Mouse (Mus musculus) forebrain, postnatal 0 days (tissue): ENCODE data around the gene Spns2. TPM values are rescaled to one million over a fixed set of nuclear protein-coding genes. Genes with fewer than 3 reads are reported as not detected.

Experiments
- ATAC-seq: fragments of 200-750 bp; cut with Nextera tagmentation; 2 replicates; pipeline ENCODE4 v1.8.0; 2017; ENCODE audit warnings: mild to moderate bottlenecking, moderate library complexity
- DNase-seq: peaks from one replicate; pipeline ENCODE4 v3.0.0-alpha.2; 2015
- H3K27ac ChIP-seq: fragments of 300-500 bp; sonication (generic); 2 replicates; pipeline ENCODE4 v1.5.1; 2014; ENCODE audit warnings: low read depth, mild to moderate bottlenecking, antibody characterized with exemption, low read length, moderate library complexity, mixed read lengths
- H3K27me3 ChIP-seq: fragments of 300-500 bp; sonication (generic); 2 replicates; pipeline ENCODE4 v1.6.1; 2014; ENCODE audit warnings: mild to moderate bottlenecking, low read length, mixed read lengths; ENCODE audit not compliant: insufficient read depth
- H3K36me3 ChIP-seq: fragments of 300-500 bp; sonication (generic); 2 replicates; pipeline ENCODE4 v1.6.1; 2014; ENCODE audit warnings: mild to moderate bottlenecking, moderate library complexity; ENCODE audit not compliant: insufficient read depth
- H3K4me1 ChIP-seq: fragments of 300-500 bp; sonication (generic); 2 replicates; pipeline ENCODE4 v1.6.1; 2014; ENCODE audit warnings: antibody characterized with exemption; ENCODE audit not compliant: insufficient read depth
- H3K4me2 ChIP-seq: fragments of 300-500 bp; sonication (generic); 2 replicates; pipeline ENCODE4 v1.6.1; 2014; ENCODE audit warnings: low read depth, mild to moderate bottlenecking, moderate library complexity
- H3K4me3 ChIP-seq: fragments of 300-500 bp; sonication (generic); 2 replicates; pipeline ENCODE4 v1.5.1; 2014; ENCODE audit warnings: low read depth, low read length, mixed read lengths
- H3K9ac ChIP-seq: fragments of 300-500 bp; sonication (generic); 2 replicates; pipeline ENCODE4 v1.6.1; 2014; ENCODE audit warnings: mild to moderate bottlenecking
- H3K9me3 ChIP-seq: fragments of 300-500 bp; sonication (generic); 2 replicates; pipeline ENCODE4 v1.6.1; 2016; ENCODE audit warnings: low read length
- CTCF ChIP-seq: sonication (generic); IDR thresholded peaks from 2 replicates; pipeline ENCODE4 v1.5.1; 2016; ENCODE audit warnings: antibody characterized with exemption, control low read depth, low read depth
- WGBS: fragments of 180-500 bp; shearing (Covaris S2); extraction: QIAGEN DNeasy Blood & Tissue Kit; methylation state at CpG from one replicate; pipeline ENCODE4 v1.1.7; 2014; 5-methylcytosine and 5-hydroxymethylcytosine counted together
- polyA plus RNA-seq: library from polyadenylated mRNA; unstranded; fragments of >200 nt; fragmentation: Nextera tagmentation; extraction: Ambion mirVana; gene quantifications from 2 replicates; pipeline ENCODE4 v1.2.1, GENCODE M21; 2015
- total RNA-seq: library from RNA; depleted of rRNA; stranded (reverse); fragments of >200 nt; gene quantifications from 2 replicates; pipeline ENCODE4 v1.2.3, GENCODE M21; 2014

Gene Spns2
- total and polyA plus RNA-seq, 2 experiments from 2014 or later = 6.5 to 38.8 TPM

GRCm38 (mm10) chr11:72518449-72518848, 28.7 kb upstream of the Spns2 start:
- Histone ChIP-seq H3K27me3 (no peaks in the 10 kb centered on the region), H3K36me3 (no peaks in the 10 kb centered on the region), H3K9ac (no peak overlapping the region), H3K27ac (no peak overlapping the region), H3K4me3 (no peak overlapping the region), H3K4me2 (no peak overlapping the region), H3K9me3 (no peaks in the 10 kb centered on the region), H3K4me1 (no peaks in the 10 kb centered on the region; the same call in 1 of the 2 replicates)
- 63% methylated on average over 2 of the region's 2 CpGs for WGBS
- DNase-seq = no peak
- no peak for TF ChIP-seq CTCF
- no peak for ATAC-seq

GRCm38 (mm10) chr11:72514967-72515366, 25.3 kb upstream of the Spns2 start:
- 13% methylated on average over 3 of the region's 3 CpGs for WGBS
- ATAC-seq (peak; percentile 68; the same call in 1 of the 2 replicates), DNase-seq (no peak)
- TF ChIP-seq CTCF = no peak
- Histone ChIP-seq H3K27me3 (no peaks in the 10 kb centered on the region), H3K4me2 (no peak overlapping the region), H3K4me1 (no peaks in the 10 kb centered on the region), H3K9me3 (no peaks in the 10 kb centered on the region), H3K27ac (no peak overlapping the region), H3K9ac (no peak overlapping the region), H3K36me3 (no peaks in the 10 kb centered on the region), H3K4me3 (no peak overlapping the region)

GRCm38 (mm10) chr11:72508651-72509050, 18.9 kb upstream of the Spns2 start:
- no peak overlapping the region for H3K4me3 ChIP-seq
- no peaks in the 10 kb centered on the region for H3K27me3 ChIP-seq
- H3K4me1 ChIP-seq = no peaks in the 10 kb centered on the region
- WGBS = 89% methylated on average over 5 of the region's 5 CpGs
- ATAC-seq (no peak), DNase-seq (no peak)
- H3K27ac ChIP-seq = no peak overlapping the region
- H3K4me2 ChIP-seq = no peak overlapping the region
- H3K9ac ChIP-seq = no peak overlapping the region
- no peaks in the 10 kb centered on the region for H3K9me3 ChIP-seq
- no peak for TF ChIP-seq CTCF
- H3K36me3 ChIP-seq = no peaks in the 10 kb centered on the region

GRCm38 (mm10) chr11:72507651-72508050, 17.9 kb upstream of the Spns2 start:
- Histone ChIP-seq H3K4me3 (no peak overlapping the region), H3K9me3 (no peaks in the 10 kb centered on the region), H3K9ac (no peak overlapping the region), H3K27me3 (no peaks in the 10 kb centered on the region), H3K4me2 (no peak overlapping the region), H3K4me1 (no peaks in the 10 kb centered on the region), H3K27ac (no peak overlapping the region), H3K36me3 (no peaks in the 10 kb centered on the region)
- TF ChIP-seq CTCF = no peak
- no peak for ATAC-seq
- no peak for DNase-seq

GRCm38 (mm10) chr11:72504016-72504797, 14.5 kb upstream of the Spns2 start:
- no peak for TF ChIP-seq CTCF
- H3K9me3 ChIP-seq = no peaks in the 10 kb centered on the region
- H3K4me1 ChIP-seq = no peaks in the 10 kb centered on the region
- no peak for DNase-seq
- ATAC-seq = no peak
- no peaks in the 10 kb centered on the region; the same call in 1 of the 2 replicates for H3K27me3 ChIP-seq
- WGBS = 75% methylated on average over 10 of the region's 10 CpGs
- no peaks in the 10 kb centered on the region for H3K36me3 ChIP-seq
- no peak overlapping the region for H3K4me3 ChIP-seq
- no peak overlapping the region for H3K27ac ChIP-seq
- H3K9ac ChIP-seq = no peak overlapping the region
- H3K4me2 ChIP-seq = no peak overlapping the region

GRCm38 (mm10) chr11:72503501-72503921, 13.8 kb upstream of the Spns2 start:
- ATAC-seq (no peak), DNase-seq (no peak)
- Histone ChIP-seq H3K4me2 (no peak overlapping the region), H3K27ac (no peak overlapping the region), H3K4me3 (no peak overlapping the region), H3K9ac (no peak overlapping the region), H3K9me3 (no peaks in the 10 kb centered on the region), H3K4me1 (no peaks in the 10 kb centered on the region), H3K27me3 (no peaks in the 10 kb centered on the region; the same call in 1 of the 2 replicates), H3K36me3 (no peaks in the 10 kb centered on the region)
- TF ChIP-seq CTCF = no peak
- WGBS = 18% methylated on average over 5 of the region's 5 CpGs

GRCm38 (mm10) chr11:72502236-72502635, 12.5 kb upstream of the Spns2 start:
- DNase-seq (peak; percentile 35), ATAC-seq (peak; percentile 72)
- Histone ChIP-seq H3K4me3 (no peak overlapping the region), H3K9ac (no peak overlapping the region), H3K9me3 (no peaks in the 10 kb centered on the region), H3K27ac (peak overlapping the region; percentile 62; the same call in 1 of the 2 replicates), H3K4me2 (no peak overlapping the region), H3K27me3 (no peaks in the 10 kb centered on the region; the same call in 1 of the 2 replicates), H3K36me3 (no peaks in the 10 kb centered on the region), H3K4me1 (no peaks in the 10 kb centered on the region)
- TF ChIP-seq CTCF = no peak
- WGBS = 24% methylated on average over 8 of the region's 8 CpGs
